In the genomic region with DNA sequence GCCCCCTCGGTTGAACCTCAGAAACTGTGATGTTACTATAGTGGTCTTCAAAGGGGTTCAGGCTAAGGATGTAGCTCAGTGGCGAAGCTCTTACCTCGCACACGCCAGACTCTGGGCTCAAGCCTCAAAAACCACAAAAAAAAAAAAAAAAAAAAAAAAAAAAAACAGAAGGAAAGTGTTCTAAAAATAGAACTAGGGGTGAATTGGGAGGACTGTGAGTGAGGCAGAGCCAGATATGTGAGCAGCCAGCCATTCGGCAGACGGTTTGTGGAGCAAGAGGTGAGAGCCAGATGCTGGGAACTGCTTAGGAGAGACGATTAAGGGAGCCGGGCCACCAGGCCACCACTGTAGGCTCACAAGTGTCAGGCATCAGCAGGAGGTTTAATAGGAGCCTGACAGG, we compare ENCODE assay signal across 11 mouse cellular contexts.
DNase-seq lines count a peak whose midpoint lies in the region; ATAC-seq and TF ChIP-seq lines count a peak whose summit lies in the region.
"Had no signal": no experiment of that assay in that cellular context is flagged by ENCODE, and none has a peak within 500 bp of the region (broad histone marks: within the 10 kb centered on the region; RNA-seq: fewer than 3 reads in every experiment).

No protein-coding gene starts in this region.

- ATAC-seq in lung, embryonic 16.5 days (ENCODE audit: low read depth) = peak; percentile 53
- ATAC-seq in megakaryocyte, adult 5-6 weeks (ENCODE audit: poor library complexity, severe bottlenecking) = peak; percentile 31

- H3K27me3 ChIP-seq in lung, embryonic 16.5 days (ENCODE audit: control insufficient read depth, insufficient read depth, low read depth, low read length) = no peaks in the 10 kb centered on the region
- H3K27me3 ChIP-seq: hindbrain, embryonic 15.5 days had no signal

- peak; percentile 55 for DNase-seq in gastrocnemius, adult 2 months
- no peak for DNase-seq in gastrocnemius, postnatal 14 days
- DNase-seq in lung, postnatal 14 days = no peak
- DNase-seq in cerebellum, postnatal 25 days = no peak
- no peak for DNase-seq in layer of hippocampus, postnatal 36 days
- DNase-seq: left cerebral cortex, postnatal 4 days; right cerebral cortex, postnatal 14 days had no signal

- no peak overlapping the region; the same call in 1 of the 2 replicates for H3K4me3 ChIP-seq in gastrocnemius, adult 2 months
- H3K4me3 ChIP-seq in lung, embryonic 16.5 days (ENCODE audit: low read length) = no peak overlapping the region
- H3K4me3 ChIP-seq in embryonic fibroblast, embryonic 13.5 days (ENCODE audit: insufficient read depth, low read length) = no peak overlapping the region
- H3K4me3 ChIP-seq: hindbrain, embryonic 15.5 days had no signal

- peak overlapping the region; percentile 28; the same call in 1 of the 2 replicates for H3K4me2 ChIP-seq in lung, embryonic 16.5 days (ENCODE audit: low read depth, low read length)
- H3K4me2 ChIP-seq: hindbrain, embryonic 15.5 days had no signal

- peak overlapping the region; percentile 78 for H3K27ac ChIP-seq in gastrocnemius, adult 2 months
- peak overlapping the region; percentile 97 for H3K27ac ChIP-seq in lung, embryonic 16.5 days (ENCODE audit: low read length)
- peak overlapping the region; percentile 95 for H3K27ac ChIP-seq in embryonic fibroblast, embryonic 13.5 days (ENCODE audit: insufficient read depth, low read length)
- H3K27ac ChIP-seq: hindbrain, embryonic 15.5 days had no signal

- H3K9me3 ChIP-seq in lung, embryonic 16.5 days (ENCODE audit: control insufficient read depth, low read length) = peaks cover 3% of the 10 kb centered on the region; the same call in 1 of the 2 replicates
- H3K9me3 ChIP-seq: hindbrain, embryonic 15.5 days had no signal

- peaks cover 45% of the 10 kb centered on the region for H3K4me1 ChIP-seq in lung, embryonic 16.5 days (replicated peaks; ENCODE audit: control insufficient read depth, insufficient read depth, low read length)
- H3K4me1 ChIP-seq in embryonic fibroblast, embryonic 13.5 days (ENCODE audit: control insufficient read depth, insufficient read depth, low read length) = peaks cover 15% of the 10 kb centered on the region

- peak overlapping the region; percentile 60 for H3K9ac ChIP-seq in lung, embryonic 16.5 days (ENCODE audit: low read length)
- H3K9ac ChIP-seq: hindbrain, embryonic 15.5 days had no signal

- TF ChIP-seq CTCF in gastrocnemius, adult 2 months (IDR thresholded peaks at IDR 0.05) = no peak
- no peak for TF ChIP-seq CTCF in embryonic fibroblast, embryonic 13.5 days (IDR thresholded peaks at IDR 0.05; ENCODE audit: borderline replicate concordance, insufficient read depth, low read length)

- 9% methylated on average over 8 of the region's 8 CpGs for WGBS in lung, embryonic 16.5 days

- peaks cover 4% of the 10 kb centered on the region; the same call in 1 of the 2 replicates for H3K36me3 ChIP-seq in lung, embryonic 16.5 days (ENCODE audit: control insufficient read depth, insufficient read depth, low read length)
- H3K36me3 ChIP-seq: hindbrain, embryonic 15.5 days had no signal

- TF ChIP-seq POLR2A in embryonic fibroblast, embryonic 13.5 days (IDR thresholded peaks at IDR 0.05; ENCODE audit: low read depth, low read length) = 0 out of 2 replicates have a peak, but pooled peaks have one; percentile 23

- intact Hi-C loops in gastrocnemius, adult 2 months (cut with DNase I) = loop anchor here (2.0 kb wide), 1 partner anchor 81 kb away; the partner anchor contains the start of genes Col4a1 and Col4a2
- intact Hi-C loops in gastrocnemius, postnatal 14 days (cut with DNase I; ENCODE audit: low total_unique reads) = loop anchor here (5.0 kb wide), 2 partner anchors 41 to 141 kb away; no protein-coding TSS in a partner anchor
